Mouse (Mus musculus): Measurements from ENCODE around the gene Gm26897.

Gene Gm26897

GRCm38 (mm10) chr5:111750092-111750491 lies 16.4 kb downstream of the Gm26897 start:
- DNase-seq (ENCODE audit: low spot score): no peak

GRCm38 (mm10) chr5:111754484-111755139 lies 20.9 kb downstream of the Gm26897 start:
- DNase-seq (ENCODE audit: low spot score): no peak

- no peak for DNase-seq (ENCODE audit: low spot score)
Measured at GRCm38 (mm10) chr5:111755330-111755729, 21.6 kb downstream of the Gm26897 start.

- no peak for DNase-seq (ENCODE audit: low spot score)
Measured at GRCm38 (mm10) chr5:111760721-111761480, 27.2 kb downstream of the Gm26897 start.

GRCm38 (mm10) chr5:111761574-111761973 lies 27.9 kb downstream of the Gm26897 start:
- no peak for DNase-seq (ENCODE audit: low spot score)

- peak; percentile 72 for DNase-seq (ENCODE audit: low spot score)
Measured at GRCm38 (mm10) chr5:111762085-111762484, 28.4 kb downstream of the Gm26897 start.

GRCm38 (mm10) chr5:111765671-111766290 lies 32.1 kb downstream of the Gm26897 start:
- no peak for DNase-seq (ENCODE audit: low spot score)

GRCm38 (mm10) chr5:111766696-111767095 lies 33.0 kb downstream of the Gm26897 start:
- no peak for DNase-seq (ENCODE audit: low spot score)

- peak; percentile 51 for DNase-seq (ENCODE audit: low spot score)
Measured at GRCm38 (mm10) chr5:111770266-111770665, 36.5 kb downstream of the Gm26897 start.

- no peak for DNase-seq (ENCODE audit: low spot score)
Measured at GRCm38 (mm10) chr5:111772127-111772526, 38.4 kb downstream of the Gm26897 start.

GRCm38 (mm10) chr5:111772591-111773406 lies 39.1 kb downstream of the Gm26897 start:
- DNase-seq (ENCODE audit: low spot score): no peak

GRCm38 (mm10) chr5:111773407-111773733 lies 39.6 kb downstream of the Gm26897 start:
- DNase-seq (ENCODE audit: low spot score): no peak

GRCm38 (mm10) chr5:111776246-111776645 lies 42.5 kb downstream of the Gm26897 start:
- DNase-seq (ENCODE audit: low spot score): no peak

GRCm38 (mm10) chr5:111778093-111778492 lies 44.4 kb downstream of the Gm26897 start:
- DNase-seq (ENCODE audit: low spot score): no peak

- DNase-seq (ENCODE audit: low spot score): no peak
Measured at GRCm38 (mm10) chr5:111779776-111780485, 46.2 kb downstream of the Gm26897 start.
